ENCODE assay signal across 8 mouse cellular contexts in genomic region chr1:64737502-64738179, GRCm38 (mm10). TPM values are rescaled to one million over a fixed set of nuclear protein-coding genes. Genes with fewer than 3 reads are reported as not detected.
DNase-seq lines count a peak whose midpoint lies in the region; ATAC-seq lines count a peak whose summit lies in the region.

TSS of gene Fzd5 (minus strand) at chr1:64737751.

- peak within 1 kb of the TSS; percentile 41 for H3K9ac ChIP-seq in hindbrain, embryonic 15.5 days

- peak; percentile 93 for ATAC-seq in hindbrain, embryonic 15.5 days (ENCODE audit: low FRiP score, low read depth)

- WGBS in hindbrain, embryonic 15.5 days = under 1% methylated on average over 54 of the region's 73 CpGs
- WGBS in macrophage (ENCODE audit: missing documents) = under 1% methylated on average over 58 of the region's 73 CpGs

- H3K79me2 ChIP-seq in macrophage (ENCODE audit: inconsistent target) = peaks cover 5% of the 10 kb centered on the region; the same call in 1 of the 2 replicates

- peak; percentile 99 for DNase-seq in ZHBTc4 (ENCODE audit: low read depth, low spot score)
- peak; percentile 75 to 87 for DNase-seq in cerebellum, postnatal 36 days
- DNase-seq in gastrocnemius, adult 18-20 months (ENCODE audit: low spot score) = peak; percentile 92
- peak; percentile 58 to 62 for DNase-seq in left cerebral cortex, adult 18-20 months (ENCODE audit: low spot score in 2 of 2)
- DNase-seq in retina, postnatal 7 days (ENCODE audit: low read depth, low spot score) = peak; percentile 89
- peak; percentile 86 to 90 for DNase-seq in urinary bladder, adult 18-20 months (ENCODE audit: low spot score in 2 of 2)

- H3K9me3 ChIP-seq in hindbrain, embryonic 15.5 days = no peaks in the 10 kb centered on the region

- H3K4me2 ChIP-seq in hindbrain, embryonic 15.5 days = peak within 1 kb of the TSS; percentile 96

- H3K4me3 ChIP-seq in hindbrain, embryonic 15.5 days = peak within 1 kb of the TSS; percentile 62
- H3K4me3 ChIP-seq in macrophage (ENCODE audit: inconsistent target) = peak within 1 kb of the TSS; percentile 63

- no peaks in the 10 kb centered on the region for H3K36me3 ChIP-seq in hindbrain, embryonic 15.5 days
- no peaks in the 10 kb centered on the region for H3K36me3 ChIP-seq in macrophage (ENCODE audit: inconsistent target)

- H3K27me3 ChIP-seq in hindbrain, embryonic 15.5 days = peaks cover 60% of the 10 kb centered on the region

- H3K4me1 ChIP-seq in hindbrain, embryonic 15.5 days (replicated peaks) = peaks cover 44% of the 10 kb centered on the region

- no peak within 1 kb of the TSS for H3K27ac ChIP-seq in hindbrain, embryonic 15.5 days (replicated peaks)
- H3K27ac ChIP-seq in macrophage = no peak within 1 kb of the TSS

RNA-seq across cellular contexts. Expression of gene Fzd5, which starts in this region (rescaled TPM):
- 1 to 10 TPM; 1.8 to 2.2 TPM for total RNA-seq in gastrocnemius, adult 18-20 months (2021)
- 0.14 and 0.21 TPM in 2 replicates for polyA plus RNA-seq in hindbrain, embryonic 15.5 days (2015; fragmentation: Nextera tagmentation; extraction: Ambion mirVana)
- total RNA-seq in left cerebral cortex, adult 18-20 months (2021) = 1 to 10 TPM; 1.4 to 1.8 TPM
- total RNA-seq in macrophage (2018; cell fraction: chromatin; rRNA removed) = 10 to 100 TPM in 5 of 26 experiments, 1 to 10 TPM in 21; 3.1 to 16.1 (median 5.3) TPM
- total RNA-seq in macrophage (2018; cell fraction: cytosol; rRNA removed) = 10 to 100 TPM in 6 of 26 experiments, 1 to 10 TPM in 20; 3.6 to 20.8 (median 7.0) TPM
- 10 to 100 TPM in 20 of 26 experiments, 1 to 10 TPM in 6; 8.1 to 32.1 (median 12.2) TPM for total RNA-seq in macrophage (2018; cell fraction: nucleus; rRNA removed)
- polyA plus RNA-seq in macrophage (2018) = 2.5 to 4.4 TPM (median 3.1 TPM) in 3 replicates

Comparison
In these comparisons a context has a peak if more than half of its experiments do, and no peak if none do; other contexts are left out.
1. Peak in ATAC-seq, H3K4me3 ChIP-seq, H3K9ac ChIP-seq and H3K4me2 ChIP-seq in hindbrain, embryonic 15.5 days; RNA of the gene not detected or under 1 TPM.